Mouse (Mus musculus) C2C12 (cell line): ENCODE results near the gene Mamdc4. TPM values are rescaled to one million over a fixed set of nuclear protein-coding genes. Genes with fewer than 3 reads are reported as not detected.

Experiments
- H3K27me3 ChIP-seq: one replicate; pipeline ENCODE4 v1.6.1; 2011; ENCODE audit not compliant: control insufficient read depth, insufficient read depth, insufficient read length
- H3K36me3 ChIP-seq: one replicate; pipeline ENCODE4 v1.6.1; 2011; ENCODE audit not compliant: control insufficient read depth, insufficient read depth
- H3K4me3 ChIP-seq: one replicate; pipeline ENCODE4 v1.5.1; 2011; ENCODE audit warnings: mild to moderate bottlenecking, control low read depth; ENCODE audit not compliant: poor library complexity, insufficient read depth, severe bottlenecking
- H3K79me2 ChIP-seq: one replicate; pipeline ENCODE4 v1.6.1; 2011; ENCODE audit not compliant: control insufficient read depth, insufficient read depth
- H3K79me3 ChIP-seq: one replicate; pipeline ENCODE4 v1.6.1; 2011; ENCODE audit warnings: low read depth, control low read depth
- H3ac ChIP-seq: one replicate; pipeline ENCODE3; 2011; ENCODE audit warnings: low read depth; ENCODE audit not compliant: control insufficient read depth, insufficient read length
- CEBPB ChIP-seq: IDR thresholded peaks from one replicate; pipeline ENCODE4 v1.6.1; 2011; ENCODE audit warnings: low read depth, mild to moderate bottlenecking, control low read depth, moderate library complexity
- CTCF ChIP-seq: IDR thresholded peaks from one replicate; pipeline ENCODE4 v1.5.1; 2011; ENCODE audit not compliant: control insufficient read depth, insufficient read depth, insufficient read length
- FOSL1 ChIP-seq: IDR thresholded peaks from one replicate; pipeline ENCODE4 v1.8.0; 2011; ENCODE audit warnings: mild to moderate bottlenecking, low read length; ENCODE audit not compliant: poor library complexity, insufficient read depth, severe bottlenecking
- MAX ChIP-seq: IDR thresholded peaks from one replicate; pipeline ENCODE4 v1.6.1; 2011; ENCODE audit warnings: mild to moderate bottlenecking, control low read depth
- MYOD1 ChIP-seq: IDR thresholded peaks from one replicate; pipeline ENCODE4 v1.6.1; 2011; ENCODE audit warnings: low read depth; ENCODE audit not compliant: control insufficient read depth, insufficient read length
- MYOG ChIP-seq: IDR thresholded peaks from one replicate; pipeline ENCODE4 v1.6.1; 2011; ENCODE audit not compliant: control insufficient read depth, insufficient read length; ENCODE audit errors: extremely low read depth
- USF1 ChIP-seq: IDR thresholded peaks from one replicate; pipeline ENCODE4 v1.6.1; 2011; ENCODE audit warnings: low read depth, mild to moderate bottlenecking, control low read depth, moderate library complexity
- long read RNA-seq, 2 experiments: library from polyadenylated mRNA; unstranded; transcript quantifications; one replicate each; pipeline ENCODE4 v2.0.0; 2019 to 2020
- polyA plus RNA-seq: library from polyadenylated mRNA; unstranded; fragments of >200 nt; fragmentation: generic; extraction: Trizol; gene quantifications from one replicate; pipeline ENCODE4 v1.2.1, GENCODE M21; 2012; ENCODE audit warnings: missing spikeins

Gene Mamdc4
- 5.7 TPM for polyA plus RNA-seq
- long read RNA-seq, experiment 1, partial matches to known transcripts = 1 of 1 reads
- long read RNA-seq, experiment 1, other reads (novel, unspliced or antisense) = 0 of 1 reads
- long read RNA-seq, experiment 2 = 0 reads

DNA sequence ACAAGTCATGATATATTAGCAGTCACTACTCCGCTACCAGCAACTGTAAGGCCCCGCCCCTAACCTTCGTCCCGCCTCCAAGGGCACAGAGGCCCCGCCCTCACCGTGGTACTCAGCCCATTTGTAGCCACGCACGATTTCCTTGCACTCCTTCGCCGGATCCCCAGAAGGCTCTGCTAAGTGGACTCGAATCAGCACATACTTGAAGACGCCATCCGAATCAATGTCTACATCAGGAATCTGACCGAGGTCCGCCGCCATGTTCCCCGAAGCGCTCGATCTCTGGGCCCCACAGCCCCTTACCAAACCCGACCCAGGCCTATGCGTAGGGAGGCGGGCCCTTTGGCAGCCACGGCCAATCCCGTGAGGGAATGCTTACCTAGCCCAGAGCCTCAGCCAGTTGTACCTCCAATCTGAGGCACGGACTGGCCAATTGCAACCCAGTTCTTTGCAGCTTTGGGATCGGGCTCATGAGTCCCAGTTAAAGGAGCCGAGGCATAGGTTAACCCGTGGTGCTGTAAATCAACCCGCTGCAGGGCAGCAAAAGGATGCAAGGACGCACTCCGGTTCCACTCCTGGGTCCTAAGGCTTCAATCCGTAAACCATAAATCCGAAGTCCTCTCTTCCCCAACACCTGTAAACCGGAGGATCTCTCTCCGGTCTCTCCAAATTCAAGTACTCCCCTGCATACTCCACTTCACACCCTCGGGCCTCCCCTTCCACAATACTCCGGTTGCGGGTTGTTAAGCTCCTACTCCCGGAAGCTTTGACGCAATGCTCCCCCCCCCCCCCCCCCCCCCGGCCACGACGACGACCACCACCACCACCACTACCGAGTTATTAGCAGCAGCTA lies at the start of gene Mamdc4, which contains the start of gene Phpt1:
Gene Mamdc4, minus strand, starts transcription at position 267 of the 853 bp plus-strand sequence.
Gene Phpt1, minus strand, starts transcription at position 646 of the 853 bp plus-strand sequence.
- TF ChIP-seq MAX = peak; percentile 11
- TF ChIP-seq MYOD1 = no peak
- Histone ChIP-seq H3K36me3 (peaks cover 6% of the 10 kb centered on the region), H3ac (peak within 1 kb of the TSS; percentile 72), H3K79me2 (peaks cover 20% of the 10 kb centered on the region), H3K4me3 (peak within 1 kb of the TSS; percentile 49), H3K79me3 (peaks cover 3% of the 10 kb centered on the region), H3K27me3 (no peaks in the 10 kb centered on the region)

DNA sequence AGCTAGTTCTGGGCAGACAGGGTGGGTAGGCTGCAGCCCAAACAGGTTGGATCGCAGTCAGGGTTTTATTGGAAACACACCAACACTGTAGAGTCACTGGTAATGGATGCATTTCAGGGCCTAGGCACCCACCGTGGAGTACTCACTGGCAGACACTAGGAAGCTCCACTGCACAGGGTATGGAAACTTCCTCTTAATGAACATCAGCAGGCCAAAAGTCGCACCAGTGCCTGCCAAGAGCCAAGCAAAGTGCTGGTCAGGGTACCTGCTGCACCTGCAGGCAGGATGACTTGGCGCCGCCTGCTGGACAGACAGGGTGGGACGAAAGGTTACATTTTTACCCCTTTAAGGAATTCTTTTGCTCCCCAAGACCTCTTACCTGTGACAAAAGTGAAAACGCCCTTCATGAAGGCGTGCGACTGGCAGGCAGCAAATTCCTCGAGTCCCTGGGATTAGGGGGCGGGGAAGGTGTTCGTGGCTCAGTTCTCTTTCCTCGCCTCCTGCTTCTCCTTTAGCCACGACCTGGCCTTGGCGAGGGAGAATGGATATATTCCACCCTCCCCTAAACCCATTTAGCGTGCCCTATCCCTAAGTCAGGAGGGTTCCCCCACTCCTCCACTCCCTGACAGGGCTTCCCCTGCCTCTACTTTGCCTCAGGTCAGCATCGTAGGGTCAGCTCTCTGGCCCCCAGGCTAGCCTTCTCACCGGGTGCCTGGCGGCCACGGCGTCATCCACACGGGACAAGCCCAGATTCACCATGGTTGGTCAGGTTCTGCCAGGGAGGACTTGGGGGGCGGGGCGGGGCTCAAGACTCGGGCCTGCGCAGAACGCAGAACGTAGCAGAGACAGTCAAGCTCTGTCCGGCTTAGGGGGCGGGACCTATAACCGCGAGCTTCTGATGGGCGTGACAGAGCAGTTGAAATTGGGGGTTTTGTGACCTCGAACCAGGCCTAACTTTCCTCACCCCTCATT lies 46.9 kb upstream of the Mamdc4 start, which contains the start of gene Tmem141:
Gene Tmem141, minus strand, starts transcription at position 777 of the 972 bp plus-strand sequence.
- Histone ChIP-seq H3K36me3 (no peaks in the 10 kb centered on the region), H3K4me3 (no peak within 1 kb of the TSS), H3ac (peak within 1 kb of the TSS; percentile 31), H3K79me2 (no peaks in the 10 kb centered on the region), H3K27me3 (peaks cover 36% of the 10 kb centered on the region), H3K79me3 (no peaks in the 10 kb centered on the region)
- TF ChIP-seq MAX = no peak
- peak; percentile 42 for TF ChIP-seq CTCF

GRCm38 (mm10) chr2:25620852-25621228 lies 46.2 kb upstream of the Mamdc4 start:
- TF ChIP-seq USF1 (no peak), MYOG (no peak), MYOD1 (no peak), CEBPB (no peak), FOSL1 (no peak), MAX (no peak), CTCF (no peak)
- no peaks in the 10 kb centered on the region for H3K79me2 ChIP-seq
- H3K79me3 ChIP-seq = no peaks in the 10 kb centered on the region
- H3K4me3 ChIP-seq = no peak overlapping the region
- no peaks in the 10 kb centered on the region for H3K36me3 ChIP-seq
- H3K27me3 ChIP-seq = peaks cover 39% of the 10 kb centered on the region
- H3ac ChIP-seq = no peak overlapping the region

GRCm38 (mm10) chr2:25620386-25620785 lies 45.7 kb upstream of the Mamdc4 start:
- H3ac ChIP-seq = no peak overlapping the region
- TF ChIP-seq CEBPB (no peak), CTCF (no peak), MYOG (no peak), MAX (no peak), MYOD1 (no peak), FOSL1 (no peak), USF1 (no peak)
- no peaks in the 10 kb centered on the region for H3K36me3 ChIP-seq
- no peaks in the 10 kb centered on the region for H3K79me3 ChIP-seq
- no peaks in the 10 kb centered on the region for H3K79me2 ChIP-seq
- peaks cover 42% of the 10 kb centered on the region for H3K27me3 ChIP-seq
- H3K4me3 ChIP-seq = no peak overlapping the region

- no peak for TF ChIP-seq FOSL1
- Histone ChIP-seq H3ac (no peak within 1 kb of the TSS), H3K4me3 (no peak within 1 kb of the TSS), H3K79me2 (no peaks in the 10 kb centered on the region), H3K36me3 (no peaks in the 10 kb centered on the region), H3K27me3 (peaks cover 38% of the 10 kb centered on the region), H3K79me3 (no peaks in the 10 kb centered on the region)
Observed at GRCm38 (mm10) chr2:25617578-25617977, 42.9 kb upstream of the Mamdc4 start, which contains the start of gene Ccdc183. Gene Ccdc183, minus strand, starts transcription at chr2:25617678.

- Histone ChIP-seq H3K79me2 (no peaks in the 10 kb centered on the region), H3K4me3 (no peak overlapping the region), H3K36me3 (no peaks in the 10 kb centered on the region), H3K27me3 (peaks cover 38% of the 10 kb centered on the region), H3K79me3 (no peaks in the 10 kb centered on the region), H3ac (no peak overlapping the region)
- TF ChIP-seq CTCF (no peak), MAX (no peak), MYOD1 (no peak), FOSL1 (no peak), CEBPB (no peak)
Observed at GRCm38 (mm10) chr2:25616398-25616797, 41.8 kb upstream of the Mamdc4 start.
